Mouse (Mus musculus): ENCODE measurements around the gene Sfxn5. TPM values are rescaled to one million over a fixed set of nuclear protein-coding genes. Genes with fewer than 3 reads are reported as not detected.

Sfxn5 gene
- total and polyA plus RNA-seq, 3 experiments = 1.8 to 3.0 TPM; not detected in 1

DNA sequence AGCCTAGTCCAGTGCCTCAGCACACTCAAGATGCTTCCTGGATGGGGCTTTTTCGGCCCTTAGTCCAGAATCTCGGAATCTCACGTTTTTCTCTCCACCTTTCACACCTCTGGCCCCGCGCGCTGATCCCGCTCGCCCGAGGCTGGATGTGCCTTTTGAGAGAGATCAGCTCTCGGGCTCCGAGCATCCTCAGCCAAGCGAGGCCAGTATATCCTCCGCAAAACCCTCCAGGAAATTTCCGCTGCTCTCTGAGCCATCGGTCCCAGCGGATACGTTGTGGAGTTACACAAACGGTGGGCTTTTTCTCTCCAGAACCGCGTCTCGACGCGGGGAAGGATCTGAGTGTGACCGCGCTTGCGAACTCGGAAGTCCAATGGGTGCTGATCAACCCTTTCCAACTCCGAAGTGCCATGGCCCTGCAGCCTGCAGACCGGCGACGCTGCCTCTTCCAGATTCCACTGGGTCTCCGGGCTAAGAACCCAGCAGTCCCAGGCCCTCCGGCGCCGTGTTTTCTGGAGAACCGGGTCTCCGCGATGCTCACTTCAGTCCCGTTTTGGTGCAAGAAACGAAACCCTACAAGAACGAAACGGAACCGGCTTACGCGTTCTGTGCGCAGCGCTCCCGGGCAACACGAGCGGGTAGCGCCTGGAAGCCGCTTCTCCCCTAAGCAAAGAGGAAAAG, 143.2 kb downstream of the Sfxn5 start:
- TF ChIP-seq GABPA (IDR thresholded peaks at IDR 0.05; ENCODE audit: low read depth, low read length) (no peak), SIN3A (IDR thresholded peaks at IDR 0.05; ENCODE audit: low read length) (no peak), RAD21 (IDR thresholded peaks at IDR 0.05; ENCODE audit: low read depth, low read length) (no peak), MEF2A (IDR thresholded peaks at IDR 0.05; ENCODE audit: extremely low read depth, insufficient replicate concordance, low read depth, low read length, poor library complexity, severe bottlenecking) (no peak), ZC3H11A (IDR thresholded peaks at IDR 0.05; ENCODE audit: low read depth, low read length) (no peak), POLR2AphosphoS2 (IDR thresholded peaks at IDR 0.05; ENCODE audit: low read length) (no peak), UBTF (IDR thresholded peaks at IDR 0.05; ENCODE audit: borderline replicate concordance, insufficient read depth, low read depth, low read length) (no peak), MXI1 (IDR thresholded peaks at IDR 0.05; ENCODE audit: low read depth, low read length) (no peak), GATA1 (IDR thresholded peaks at IDR 0.05; ENCODE audit: low read depth, low read length) (no peak), CHD1 (IDR thresholded peaks at IDR 0.05; ENCODE audit: low read depth, low read length) (no peak), MAX (IDR thresholded peaks at IDR 0.05; ENCODE audit: low read length) (no peak), MYC (IDR thresholded peaks at IDR 0.05; ENCODE audit: low read depth, low read length) (no peak), RCOR1 (IDR thresholded peaks at IDR 0.05; ENCODE audit: low read depth, low read length) (no peak)

DNA sequence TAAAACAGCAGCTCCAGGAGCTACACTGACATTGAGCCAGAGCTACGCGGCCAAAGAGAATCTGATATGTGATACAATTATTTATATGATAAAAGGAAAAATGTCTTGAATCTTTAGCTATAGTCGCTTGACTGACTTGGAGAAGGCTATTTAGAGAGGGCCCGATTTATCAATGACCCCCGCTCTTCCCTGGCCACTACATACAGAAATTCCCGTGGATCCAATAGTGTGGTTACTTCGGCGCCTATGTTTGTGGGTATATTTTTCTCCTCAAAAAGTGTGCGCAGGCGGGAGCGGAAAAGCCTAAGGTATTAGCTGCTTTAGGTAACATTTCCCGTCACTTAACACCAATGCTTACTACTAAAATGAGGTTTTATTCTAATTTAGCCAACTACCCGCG, 143.9 kb downstream of the Sfxn5 start:
- Histone ChIP-seq H3K36me3 (ENCODE audit: control insufficient read depth in 1 of 2, insufficient read depth in 2 of 2, low read length in 2 of 2) (no peaks in the 10 kb centered on the region), H3K27ac (ENCODE audit: control insufficient read depth, low read depth, low read length) (no peak overlapping the region), H3K4me3 (ENCODE audit: control insufficient read depth in 1 of 2, insufficient read depth in 1 of 2, low read depth in 2 of 2, low read length in 2 of 2) (no peak overlapping the region), H3K4me1 (ENCODE audit: control insufficient read depth in 1 of 2, insufficient read depth in 2 of 2, low read length in 2 of 2) (no peaks in the 10 kb centered on the region), H3K27me3 (ENCODE audit: control insufficient read depth in 1 of 2, insufficient read depth in 2 of 2, low read length in 2 of 2) (no peaks in the 10 kb centered on the region; a peak in 1 of 4 replicates), H3K9me3 (replicated peaks; ENCODE audit: insufficient read depth, low read length) (no peaks in the 10 kb centered on the region), H3K9ac (ENCODE audit: control insufficient read depth, low read depth, low read length, poor library complexity, severe bottlenecking) (no peak overlapping the region), H3K79me2 (ENCODE audit: control insufficient read depth, insufficient read depth, low read length, poor library complexity) (no peaks in the 10 kb centered on the region)
- no peak for TF ChIP-seq MXI1 (IDR thresholded peaks at IDR 0.05; ENCODE audit: low read depth, low read length)
- no peak for TF ChIP-seq USF2 (IDR thresholded peaks at IDR 0.05; ENCODE audit: borderline replicate concordance in 1 of 2, insufficient read depth in 1 of 2, low read depth in 1 of 2, low read length in 2 of 2)
- TF ChIP-seq TAL1 (IDR thresholded peaks at IDR 0.05; ENCODE audit: low read length) = no peak
- TF ChIP-seq JUND (IDR thresholded peaks at IDR 0.05; ENCODE audit: low read depth, low read length) = no peak
- no peak for TF ChIP-seq CTCF (IDR thresholded peaks at IDR 0.05 in 2 of 3, conservative IDR thresholded peaks at IDR 0.05 in 1 of 3; ENCODE audit: control insufficient read depth in 1 of 3, insufficient read depth in 1 of 3, low read depth in 2 of 3, low read length in 3 of 3, poor library complexity in 1 of 3, severe bottlenecking in 1 of 3)
- TF ChIP-seq MYC (IDR thresholded peaks at IDR 0.05; ENCODE audit: low read depth, low read length) = no peak
- no peak for TF ChIP-seq KAT2A (conservative IDR thresholded peaks at IDR 0.05; ENCODE audit: low read depth, low read length)
- no peak for TF ChIP-seq ZKSCAN1 (IDR thresholded peaks at IDR 0.05; ENCODE audit: low read depth, low read length)
- TF ChIP-seq GABPA (IDR thresholded peaks at IDR 0.05; ENCODE audit: low read depth, low read length) = no peak
- no peak for TF ChIP-seq EP300 (IDR thresholded peaks at IDR 0.05; ENCODE audit: low read depth in 1 of 2, low read length in 2 of 2)
- no peak for TF ChIP-seq HCFC1 (IDR thresholded peaks at IDR 0.05; ENCODE audit: low read depth, low read length)
- TF ChIP-seq ETS1 (IDR thresholded peaks at IDR 0.05; ENCODE audit: low read depth, low read length) = no peak
- TF ChIP-seq RAD21 (IDR thresholded peaks at IDR 0.05; ENCODE audit: low read depth, low read length) = no peak
- no peak for DNase-seq (ENCODE audit: low read depth, low spot score)

More for the DNA sequence above, 143.2 kb downstream of the Sfxn5 start:
- Histone ChIP-seq H3K9ac (ENCODE audit: control insufficient read depth, low read depth, low read length, poor library complexity, severe bottlenecking) (no peak overlapping the region), H3K36me3 (ENCODE audit: control insufficient read depth in 1 of 2, insufficient read depth in 2 of 2, low read length in 2 of 2) (no peaks in the 10 kb centered on the region), H3K4me1 (ENCODE audit: control insufficient read depth in 1 of 2, insufficient read depth in 2 of 2, low read length in 2 of 2) (no peaks in the 10 kb centered on the region), H3K27me3 (ENCODE audit: control insufficient read depth in 1 of 2, insufficient read depth in 2 of 2, low read length in 2 of 2) (peaks cover 0 to 2% of the 10 kb centered on the region in 2 experiments; a peak in 2 of 4 replicates), H3K4me3 (ENCODE audit: control insufficient read depth in 1 of 2, insufficient read depth in 1 of 2, low read depth in 2 of 2, low read length in 2 of 2) (no peak overlapping the region), H3K79me2 (ENCODE audit: control insufficient read depth, insufficient read depth, low read length, poor library complexity) (no peaks in the 10 kb centered on the region), H3K27ac (ENCODE audit: control insufficient read depth, low read depth, low read length) (no peak overlapping the region), H3K9me3 (replicated peaks; ENCODE audit: insufficient read depth, low read length) (no peaks in the 10 kb centered on the region)
- no peak for DNase-seq (ENCODE audit: low read depth, low spot score)
